Mouse (Mus musculus) kidney, postnatal 0 days (tissue): ENCODE measurements around the gene Hist2h2ac. TPM values are rescaled to one million over a fixed set of nuclear protein-coding genes. Genes with fewer than 3 reads are reported as not detected.
"Not testable (repeated sequence)": the region's sequence is repeated elsewhere in the genome, so short reads cannot be mapped to it uniquely, and the experiment has no call there.

Source experiments
- ATAC-seq: fragments of 200-750 bp; cut with Nextera tagmentation; replicated peaks from 2 replicates; pipeline ENCODE4 v1.8.0; 2017; ENCODE audit warnings: low read depth, moderate number of reproducible peaks, moderate TSS enrichment, moderate library complexity; ENCODE audit not compliant: low FRiP score
- DNase-seq: peaks from one replicate; pipeline ENCODE4 v3.0.0-alpha.2; 2016; ENCODE audit warnings: low spot score
- H3K27ac ChIP-seq: fragments of 300-500 bp; sonication (generic); 2 replicates; pipeline ENCODE4 v1.5.1; 2014; ENCODE audit warnings: mild to moderate bottlenecking
- H3K27me3 ChIP-seq: fragments of 300-500 bp; sonication (generic); 2 replicates; pipeline ENCODE4 v1.6.1; 2014; ENCODE audit warnings: low read length, mixed read lengths; ENCODE audit not compliant: insufficient read depth
- H3K36me3 ChIP-seq: fragments of 300-500 bp; sonication (generic); 2 replicates; pipeline ENCODE4 v1.6.1; 2014; ENCODE audit warnings: low read length, mixed read lengths; ENCODE audit not compliant: insufficient read depth
- H3K4me1 ChIP-seq: fragments of 300-500 bp; sonication (generic); replicated peaks from 2 replicates; pipeline ENCODE4 v1.6.1; 2014; ENCODE audit warnings: antibody characterized with exemption, low read length, mixed read lengths; ENCODE audit not compliant: insufficient read depth
- H3K4me2 ChIP-seq: fragments of 300-500 bp; sonication (generic); 2 replicates; pipeline ENCODE4 v1.6.1; 2014; ENCODE audit warnings: mild to moderate bottlenecking, low read length, moderate library complexity, mixed read lengths
- H3K4me3 ChIP-seq: fragments of 300-500 bp; sonication (generic); replicated peaks from 2 replicates; pipeline ENCODE4 v1.5.1; 2014; ENCODE audit warnings: low read depth, low read length
- H3K9ac ChIP-seq: fragments of 300-500 bp; sonication (generic); 2 replicates; pipeline ENCODE4 v1.6.1; 2014; ENCODE audit warnings: low read depth, low read length
- H3K9me3 ChIP-seq: fragments of 300-500 bp; sonication (generic); replicated peaks from 2 replicates; pipeline ENCODE4 v1.6.1; 2016; ENCODE audit warnings: low read length, inconsistent platforms, mixed read lengths
- CTCF ChIP-seq: IDR thresholded peaks from 2 replicates; pipeline ENCODE4 v1.5.1; 2016; ENCODE audit warnings: antibody characterized with exemption, low read depth, mild to moderate bottlenecking, moderate library complexity
- WGBS: fragments of 180-500 bp; shearing (Covaris S2); extraction: QIAGEN DNeasy Blood & Tissue Kit; methylation state at CpG from one replicate; pipeline ENCODE4 v1.1.7; 2014; 5-methylcytosine and 5-hydroxymethylcytosine counted together
- microRNA-seq: library from miRNA; unstranded; fragments of <30 nt; microRNA quantifications from one replicate; pipeline ENCODE4, GENCODE M21; 2016
- polyA plus RNA-seq: library from polyadenylated mRNA; unstranded; fragments of >200 nt; fragmentation: Nextera tagmentation; extraction: Ambion mirVana; gene quantifications from 2 replicates; pipeline ENCODE4 v1.2.1, GENCODE M21; 2015

Gene Hist2h2ac
- polyA plus RNA-seq, 1 experiment from 2014 or later: 7.5 TPM

DNA sequence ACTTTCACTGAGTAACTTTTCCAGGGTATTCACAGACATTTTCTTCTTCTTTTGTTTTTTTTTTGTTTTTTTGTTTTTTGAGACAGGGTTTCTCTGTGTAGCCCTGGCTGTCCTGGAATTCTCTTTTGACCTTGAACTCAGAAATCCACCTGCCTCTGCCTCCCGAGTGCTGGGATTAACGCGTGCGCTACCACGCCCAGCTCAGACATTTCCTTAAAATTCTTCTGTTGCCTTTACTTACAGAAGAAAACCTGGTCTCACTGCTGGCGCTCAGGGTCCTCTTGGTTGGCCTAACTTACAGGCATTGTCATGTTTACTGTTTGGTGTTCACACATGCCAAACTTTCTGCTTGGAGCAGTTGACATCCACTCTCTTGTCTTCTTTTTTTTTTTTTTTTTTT lies 45.4 kb downstream of the Hist2h2ac start:
- no peak overlapping the region for H3K27ac ChIP-seq
- no peaks in the 10 kb centered on the region for H3K27me3 ChIP-seq
- ATAC-seq: no peak
- H3K36me3 ChIP-seq: peaks cover 34% of the 10 kb centered on the region
- TF ChIP-seq CTCF: no peak
- H3K9me3 ChIP-seq: no peaks in the 10 kb centered on the region
- H3K9ac ChIP-seq: no peak overlapping the region
- 91% methylated on average over 6 of the region's 6 CpGs for WGBS
- H3K4me3 ChIP-seq: no peak overlapping the region
- H3K4me1 ChIP-seq: peaks cover 20% of the 10 kb centered on the region
- no peak for DNase-seq
- H3K4me2 ChIP-seq: no peak overlapping the region

DNA sequence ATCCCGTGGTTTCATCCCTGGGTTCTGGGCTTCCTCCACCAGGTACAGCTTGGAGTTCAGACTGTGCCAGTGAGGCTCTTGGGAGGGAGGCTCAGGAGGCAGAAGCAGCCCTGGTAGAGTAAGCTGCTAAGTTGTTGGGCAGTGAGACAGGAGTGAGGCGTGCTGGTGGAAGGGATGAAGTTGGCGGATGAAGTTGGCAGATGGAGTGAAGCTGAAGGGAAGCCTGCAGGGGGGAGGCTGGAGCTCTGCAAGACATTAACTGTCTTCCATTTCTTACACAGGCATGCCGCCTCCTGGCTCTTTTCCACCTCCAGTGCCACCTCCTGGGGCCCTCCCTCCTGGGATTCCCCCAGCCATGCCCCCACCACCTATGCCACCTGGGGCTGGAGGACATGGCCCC lies 46.6 kb downstream of the Hist2h2ac start:
- H3K27me3 ChIP-seq, H3K4me3 ChIP-seq, H3K9ac ChIP-seq, H3K9me3 ChIP-seq, DNase-seq, H3K4me2 ChIP-seq, H3K27ac ChIP-seq, ATAC-seq: not testable (repeated sequence)
- Histone ChIP-seq H3K36me3 (peaks cover 34% of the 10 kb centered on the region), H3K4me1 (peaks cover 20% of the 10 kb centered on the region)
- WGBS: 83% methylated on average over 4 of the region's 4 CpGs

DNA sequence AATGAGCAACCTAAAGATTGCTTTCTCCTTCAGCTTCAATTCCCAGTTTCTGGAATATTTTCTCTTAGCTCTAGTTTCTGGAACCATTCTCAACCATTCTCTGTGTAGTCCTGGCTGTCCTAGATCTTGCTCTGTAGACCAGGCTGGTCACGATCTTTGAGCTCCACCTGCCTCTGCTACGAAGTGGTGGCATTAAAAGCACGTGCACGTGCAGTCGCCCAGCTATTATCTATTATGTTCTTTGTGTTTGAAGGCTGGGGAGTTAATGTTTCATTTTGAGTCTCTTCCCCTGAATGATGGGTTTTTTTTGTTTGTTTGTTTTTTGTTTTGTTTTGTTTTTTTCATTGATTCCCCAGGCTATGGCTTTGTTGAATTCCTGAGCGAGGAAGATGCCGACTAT lies 47.5 kb downstream of the Hist2h2ac start:
- Histone ChIP-seq H3K36me3 (peaks cover 33% of the 10 kb centered on the region), H3K27ac (peak overlapping the region; percentile 99; the same call in 1 of the 2 replicates), H3K4me3 (peak overlapping the region; percentile 98), H3K4me1 (peaks cover 20% of the 10 kb centered on the region), H3K9ac (peak overlapping the region; percentile 81), H3K27me3 (no peaks in the 10 kb centered on the region), H3K9me3 (no peaks in the 10 kb centered on the region), H3K4me2 (peak overlapping the region; percentile 93)
- no peak for ATAC-seq
- TF ChIP-seq CTCF: no peak
- no peak for DNase-seq
- 30% methylated on average over 7 of the region's 7 CpGs for WGBS

DNA sequence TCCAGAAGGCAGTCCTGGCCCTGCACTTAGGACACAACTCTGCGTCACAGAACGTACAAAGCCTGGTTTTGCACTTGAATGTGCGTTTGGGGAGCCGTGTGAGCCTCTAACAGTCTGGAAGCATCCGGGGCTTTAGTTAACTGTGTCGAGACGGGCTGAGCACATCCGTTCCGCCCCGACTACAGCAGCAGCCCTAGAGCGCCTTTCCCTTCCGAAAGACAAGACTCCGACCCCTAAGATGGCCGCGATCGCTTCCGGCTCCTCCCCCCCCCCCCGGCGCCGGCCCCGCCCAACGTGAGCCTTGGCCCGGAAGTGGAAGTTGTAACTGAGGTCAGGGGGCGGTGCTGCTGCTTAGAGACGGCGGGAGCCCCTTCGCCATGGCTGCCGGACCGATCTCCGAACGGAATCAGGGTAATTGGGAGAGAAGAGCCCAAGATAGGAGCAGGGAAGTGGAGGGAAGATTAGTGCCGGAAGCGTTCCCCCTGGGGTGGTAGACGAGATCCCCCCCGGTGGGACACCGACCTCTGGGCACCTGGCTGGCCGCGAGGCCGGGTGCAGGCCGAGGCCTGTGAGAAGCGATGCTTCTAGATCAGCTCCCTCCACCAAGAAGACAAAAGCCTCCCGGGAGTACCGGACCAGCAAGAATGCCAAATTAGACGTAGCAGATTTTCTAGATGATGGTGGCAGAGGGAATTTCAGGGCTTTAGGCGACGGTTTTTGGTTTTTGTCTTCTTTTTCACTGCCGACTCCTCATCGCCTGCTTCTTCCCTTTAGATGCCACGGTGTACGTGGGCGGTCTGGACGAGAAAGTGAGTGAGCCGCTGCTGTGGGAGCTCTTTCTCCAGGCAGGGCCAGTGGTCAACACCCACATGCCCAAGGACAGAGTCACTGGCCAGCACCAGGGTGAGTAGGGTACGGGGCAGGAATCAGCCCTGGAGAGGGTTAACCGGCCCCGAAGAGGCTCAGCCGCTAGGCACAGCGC lies 48.2 kb downstream of the Hist2h2ac start, which contains the start of gene Sf3b4:
TSS of gene Sf3b4 (plus strand) at position 136 of the 982 bp plus-strand sequence.
- Histone ChIP-seq H3K4me1 (peaks cover 20% of the 10 kb centered on the region), H3K4me3 (peak within 1 kb of the TSS; percentile 98), H3K9ac (peak within 1 kb of the TSS; percentile 81), H3K27ac (peak within 1 kb of the TSS; percentile 99), H3K4me2 (peak within 1 kb of the TSS; percentile 93), H3K27me3 (no peaks in the 10 kb centered on the region), H3K9me3 (no peaks in the 10 kb centered on the region), H3K36me3 (peaks cover 26% of the 10 kb centered on the region)
- TF ChIP-seq CTCF: no peak
- DNase-seq: peak; percentile 97
- 1% methylated on average over 58 of the region's 58 CpGs for WGBS
- ATAC-seq: peak; percentile 92

DNA sequence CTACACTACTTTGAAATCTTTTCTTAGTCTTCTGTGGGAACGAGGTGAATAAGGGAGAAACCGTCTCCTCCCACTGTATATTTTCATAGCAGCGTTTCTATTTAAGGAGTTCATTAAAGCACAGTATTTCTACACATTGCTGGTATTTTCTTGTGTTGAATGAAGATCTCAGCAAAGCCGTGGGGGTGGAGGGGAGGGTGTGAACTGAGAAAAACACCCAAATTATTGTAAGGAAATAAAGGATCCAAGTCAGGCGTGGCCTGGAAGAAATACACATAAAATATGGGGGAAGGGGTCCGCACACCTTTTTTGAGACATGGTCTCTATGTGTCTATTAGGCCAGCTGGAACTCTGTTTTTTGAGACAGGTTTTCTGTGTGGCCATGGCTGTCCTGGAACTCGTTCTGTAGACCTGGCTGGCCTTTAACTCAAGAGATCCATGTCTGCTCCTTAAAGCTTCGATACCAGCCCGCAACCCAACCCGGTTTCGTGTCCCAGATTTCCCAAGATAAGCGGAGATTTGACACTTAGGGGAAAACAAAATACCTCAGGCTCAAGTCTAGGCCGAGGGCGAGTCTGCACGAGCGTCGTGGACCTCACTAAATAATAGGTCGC lies 49.0 kb downstream of the Hist2h2ac start:
- Histone ChIP-seq H3K9me3 (no peaks in the 10 kb centered on the region), H3K36me3 (peaks cover 21% of the 10 kb centered on the region; the same call in 1 of the 2 replicates), H3K4me2 (peak overlapping the region; percentile 93), H3K4me3 (peak overlapping the region; percentile 98), H3K27me3 (no peaks in the 10 kb centered on the region), H3K27ac (peak overlapping the region; percentile 99), H3K9ac (peak overlapping the region; percentile 81), H3K4me1 (peaks cover 20% of the 10 kb centered on the region)
- ATAC-seq: no peak
- DNase-seq: no peak
- WGBS: 11% methylated on average over 18 of the region's 18 CpGs
- no peak for TF ChIP-seq CTCF

DNA sequence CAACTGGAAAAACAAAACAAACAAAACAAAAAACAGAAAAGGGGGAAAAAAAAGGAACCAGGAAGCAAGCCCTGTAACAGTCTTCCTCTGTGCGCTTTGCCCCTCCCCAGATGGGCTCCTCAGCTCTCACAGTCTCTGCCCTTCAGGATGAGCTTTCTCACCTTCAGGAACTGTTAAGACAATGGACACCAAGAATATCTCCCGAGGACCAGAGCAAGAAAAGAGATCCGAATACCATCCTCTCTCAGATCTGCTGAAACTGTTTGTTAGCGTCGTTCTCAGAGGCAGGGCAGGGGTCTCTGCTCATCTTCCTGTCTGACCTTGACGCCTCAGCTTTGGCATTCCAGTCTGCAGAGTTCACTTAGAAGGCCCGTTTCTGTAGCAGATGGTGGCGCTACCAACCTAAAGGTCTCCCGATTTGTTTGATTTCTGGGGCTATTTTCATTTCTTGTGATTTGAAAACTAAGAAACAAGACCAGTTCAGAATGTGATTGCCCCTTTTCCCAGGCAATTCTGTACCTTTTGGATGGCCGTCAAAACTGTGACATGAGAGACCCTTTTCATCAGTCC lies 49.6 kb downstream of the Hist2h2ac start:
- peak overlapping the region; percentile 99 for H3K27ac ChIP-seq
- H3K4me1 ChIP-seq: peaks cover 20% of the 10 kb centered on the region
- H3K4me3 ChIP-seq: peak overlapping the region; percentile 98
- no peak for TF ChIP-seq CTCF
- ATAC-seq (no peak), DNase-seq (peak; percentile 24)
- no peaks in the 10 kb centered on the region for H3K27me3 ChIP-seq
- no peaks in the 10 kb centered on the region for H3K9me3 ChIP-seq
- WGBS: 50% methylated on average over 10 of the region's 10 CpGs
- peak overlapping the region; percentile 93 for H3K4me2 ChIP-seq
- H3K36me3 ChIP-seq: peaks cover 15% of the 10 kb centered on the region; the same call in 1 of the 2 replicates
- H3K9ac ChIP-seq: peak overlapping the region; percentile 81

Small RNAs within 50 kb of the gene (microRNA-seq; reads per million reads assigned to microRNA genes)
- gene Gm44492: not detected
- not detected for gene Gm47311
- gene Gm47313: not detected

Other genes with a start within 250 kb of the Hist2h2ac start
- gene Plekho1, start 224.9 kb downstream of the Hist2h2ac start, polyA plus RNA-seq: 41.5 and 42.5 TPM in 2 replicates
- 38.1 and 41.9 TPM in 2 replicates for gene Vps45, start 162.4 kb downstream of the Hist2h2ac start, polyA plus RNA-seq
- gene Otud7b, start 116.4 kb downstream of the Hist2h2ac start, polyA plus RNA-seq: 20.7 and 21.8 TPM in 2 replicates
- 27.1 and 35.0 TPM in 2 replicates for gene Mtmr11, start 58.9 kb downstream of the Hist2h2ac start, polyA plus RNA-seq
- gene Sf3b4, start 48.5 kb downstream of the Hist2h2ac start, polyA plus RNA-seq: 128 and 138 TPM in 2 replicates
- 9.4 and 12.2 TPM in 2 replicates for gene Sv2a, start 39.7 kb downstream of the Hist2h2ac start, polyA plus RNA-seq
- gene Bola1, start 1.2 kb downstream of the Hist2h2ac start, polyA plus RNA-seq: 66.4 and 70.5 TPM in 2 replicates
- not detected in 2 replicates for gene Hist2h2ab, start 1.0 kb downstream of the Hist2h2ac start, polyA plus RNA-seq
- 8.7 and 8.9 TPM in 2 replicates for gene Hist2h2be, start 239 bp upstream of the Hist2h2ac start, polyA plus RNA-seq
- gene Hist2h3c2, start 18.2 kb upstream of the Hist2h2ac start, polyA plus RNA-seq: 2.1 and 2.3 TPM in 2 replicates
- 86.7 and 107 TPM in 2 replicates for gene Hist2h2aa2, start 19.4 kb upstream of the Hist2h2ac start, polyA plus RNA-seq
- 30.9 and 33.5 TPM in 2 replicates for gene Hist2h2aa1, start 24.6 kb upstream of the Hist2h2ac start, polyA plus RNA-seq
- 0.62 and 1.0 TPM in 2 replicates for gene Hist2h3c1, start 25.8 kb upstream of the Hist2h2ac start, polyA plus RNA-seq
- gene Hist2h4, start 42.4 kb upstream of the Hist2h2ac start, polyA plus RNA-seq: 9.6 and 9.9 TPM in 2 replicates
- gene Hist2h3b, start 47.8 kb upstream of the Hist2h2ac start, polyA plus RNA-seq: 34.6 and 36.5 TPM in 2 replicates
- gene Hist2h2bb, start 48.9 kb upstream of the Hist2h2ac start, polyA plus RNA-seq: 4.9 and 5.4 TPM in 2 replicates
- gene Fcgr1, start 73.1 kb upstream of the Hist2h2ac start, polyA plus RNA-seq: 2.0 and 2.5 TPM in 2 replicates
- 0.40 and 0.51 TPM in 2 replicates for gene BC107364, start 231.4 kb upstream of the Hist2h2ac start, polyA plus RNA-seq